Mouse (Mus musculus): ENCODE data around the gene Gm6871.
"Not testable (repeated sequence)": the region's sequence is repeated elsewhere in the genome, so short reads cannot be mapped to it uniquely, and the experiment has no call there.

Gene Gm6871

GRCm38 (mm10) chr7:41573562-41573961 is at the start of gene Gm6871:
Gm6871 (minus strand) TSS chr7:41573662.
- DNase-seq = not testable (repeated sequence)

- DNase-seq = not testable (repeated sequence)
Observed at GRCm38 (mm10) chr7:41616241-41616640, 42.8 kb upstream of the Gm6871 start.

DNA sequence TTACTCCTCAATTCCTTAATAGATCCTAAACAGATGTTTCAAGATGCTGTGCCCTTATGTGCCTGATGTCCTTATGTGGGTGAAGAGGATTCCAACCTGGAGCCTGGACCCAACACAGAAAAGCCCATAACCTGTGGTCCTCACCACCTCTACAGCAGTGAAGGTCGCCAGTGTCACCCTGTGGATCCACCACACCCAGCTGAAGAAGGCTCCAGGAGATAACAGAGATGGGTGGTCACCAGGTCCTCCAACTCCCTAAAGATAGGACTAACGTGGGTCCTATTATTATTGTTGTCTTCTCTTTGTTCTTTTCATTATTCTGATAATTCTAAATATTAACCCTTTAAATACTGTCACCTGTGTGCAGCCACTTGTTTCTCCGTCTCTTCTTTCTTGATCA is 38.2 kb upstream of the Gm6871 start:
- no peak for DNase-seq

DNA sequence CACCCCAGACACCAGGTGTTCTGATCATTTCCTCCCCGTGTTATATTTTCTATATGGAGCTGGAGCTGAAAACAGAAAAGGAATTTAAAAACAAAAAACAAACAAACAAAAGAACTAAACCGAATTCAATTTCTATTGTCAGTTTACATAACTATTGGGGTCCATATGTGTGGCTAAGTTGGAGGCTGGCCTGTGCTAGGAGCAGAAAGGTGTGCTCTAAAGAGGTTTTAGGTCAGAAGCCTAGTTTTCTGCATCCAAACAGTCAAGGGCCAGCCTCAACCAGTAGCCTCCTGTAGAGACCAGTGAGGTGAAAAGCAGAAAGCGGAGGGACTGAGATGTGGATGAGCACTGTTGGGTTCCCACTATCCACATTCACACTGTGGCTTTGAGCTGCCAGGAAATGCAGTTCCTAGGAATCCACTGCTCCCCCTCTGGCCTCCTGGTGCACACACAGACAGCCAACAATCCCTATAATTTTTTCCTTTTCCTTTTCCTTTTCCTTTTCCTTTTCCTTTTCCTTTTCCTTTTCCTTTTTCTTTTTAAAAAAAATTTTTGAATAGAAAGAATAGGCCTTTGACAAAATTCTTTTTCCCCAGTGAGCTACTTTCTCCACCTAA is 26.6 kb upstream of the Gm6871 start:
- peak; percentile 4 for DNase-seq

DNA sequence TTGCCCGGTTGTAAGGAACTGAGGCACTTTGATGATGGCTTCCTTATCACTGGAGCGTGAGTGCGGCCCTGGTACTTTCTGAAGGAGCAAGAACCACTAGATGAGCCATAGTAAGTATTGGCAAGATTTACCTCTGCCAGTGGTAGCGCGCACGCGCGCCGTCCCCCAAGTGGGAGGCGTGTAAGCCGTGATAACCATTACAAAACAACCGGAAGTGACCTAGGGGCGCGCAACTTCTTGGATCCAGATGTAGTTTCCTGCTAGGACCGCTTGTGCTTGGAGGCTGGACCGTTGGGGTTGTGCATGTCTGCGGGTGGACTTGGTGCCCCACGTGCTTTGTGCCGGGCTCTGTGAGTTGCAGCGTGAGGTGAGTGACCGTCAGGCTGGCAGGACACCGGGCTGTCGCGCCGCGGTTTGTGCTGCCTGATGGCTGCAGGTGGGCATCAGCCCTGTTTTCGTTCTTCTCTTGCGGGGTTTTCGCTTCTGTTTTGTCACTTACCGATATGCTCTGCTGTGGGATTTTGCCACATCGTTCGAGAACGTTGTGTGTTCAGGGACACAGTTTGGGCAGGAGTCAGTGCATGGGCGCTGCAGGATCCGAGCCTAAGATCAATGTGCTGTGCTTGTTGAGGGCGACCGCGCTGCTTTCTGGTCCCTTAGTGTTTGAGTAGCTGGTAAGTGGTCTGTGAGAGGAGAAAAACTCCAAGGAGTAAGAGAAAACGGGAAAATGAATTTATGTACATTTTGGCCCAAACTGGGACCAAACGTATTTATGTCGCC is 25.8 kb upstream of the Gm6871 start, which contains the start of gene 2610021A01Rik:
2610021A01Rik (plus strand) TSS at position 197 of the 780 bp plus-strand sequence.
- DNase-seq = peak; percentile 95

- DNase-seq = no peak
Observed at GRCm38 (mm10) chr7:41598615-41599014, 25.2 kb upstream of the Gm6871 start.

- DNase-seq = not testable (repeated sequence)
Observed at GRCm38 (mm10) chr7:41587831-41588230, 14.4 kb upstream of the Gm6871 start.

DNA sequence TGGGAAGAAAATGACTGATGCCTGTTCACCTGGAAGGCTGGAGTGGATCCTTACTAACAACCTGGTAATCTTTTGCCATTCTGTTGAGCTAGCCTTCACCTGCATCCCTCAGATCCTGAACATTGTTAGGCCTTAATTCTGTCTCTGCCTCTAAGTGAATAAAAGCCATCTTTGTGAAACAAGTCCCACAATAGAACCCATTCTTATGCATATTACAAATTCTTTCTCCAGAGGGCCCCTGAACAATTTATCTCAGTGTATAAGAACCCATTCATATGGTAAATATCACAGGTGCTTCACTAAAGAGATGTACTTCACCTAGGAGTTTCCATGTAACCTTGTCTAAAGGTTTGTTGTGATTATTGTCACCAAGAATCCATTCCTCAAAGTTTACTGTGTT is 8.6 kb upstream of the Gm6871 start:
- DNase-seq = no peak

GRCm38 (mm10) chr7:41577956-41578355 is 4.5 kb upstream of the Gm6871 start:
- peak; percentile 35 for DNase-seq

- DNase-seq = no peak
Observed at GRCm38 (mm10) chr7:41560681-41561080, 12.8 kb downstream of the Gm6871 start.

DNA sequence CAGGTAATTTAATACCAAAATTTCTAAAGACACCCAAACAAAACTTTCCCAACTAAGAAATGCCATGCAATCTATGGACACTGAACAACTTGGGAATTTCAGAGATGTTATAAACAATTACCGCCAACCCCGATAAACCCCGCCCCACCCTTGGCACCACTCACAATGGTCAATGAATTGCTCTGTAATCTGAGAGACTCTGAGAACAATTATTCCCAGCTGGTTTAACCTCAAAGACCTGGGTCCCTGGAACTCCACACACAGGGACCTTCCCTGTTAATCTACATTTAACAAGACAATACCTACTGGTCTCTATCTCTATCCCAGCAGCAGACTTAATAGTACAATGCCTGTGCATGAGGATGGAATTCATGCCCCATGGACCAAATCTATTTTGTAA is 60.8 kb downstream of the Gm6871 start:
- no peak for DNase-seq

GRCm38 (mm10) chr7:41512207-41512606 is 61.3 kb downstream of the Gm6871 start:
- no peak for DNase-seq

- DNase-seq = no peak
Observed at GRCm38 (mm10) chr7:41502402-41502801, 71.1 kb downstream of the Gm6871 start.

- peak; percentile 85 for DNase-seq
Observed at GRCm38 (mm10) chr7:41500151-41500934, 73.1 kb downstream of the Gm6871 start.

GRCm38 (mm10) chr7:41499389-41500049 is 73.9 kb downstream of the Gm6871 start, which contains the start of the genes Gm20449 and AW146154:
Gm20449 (minus strand) TSS chr7:41499417.
AW146154 (minus strand) TSS chr7:41499890.
- DNase-seq = peak; percentile 99

- not testable (repeated sequence) for DNase-seq
Observed at GRCm38 (mm10) chr7:41499018-41499388, 74.5 kb downstream of the Gm6871 start.

DNA sequence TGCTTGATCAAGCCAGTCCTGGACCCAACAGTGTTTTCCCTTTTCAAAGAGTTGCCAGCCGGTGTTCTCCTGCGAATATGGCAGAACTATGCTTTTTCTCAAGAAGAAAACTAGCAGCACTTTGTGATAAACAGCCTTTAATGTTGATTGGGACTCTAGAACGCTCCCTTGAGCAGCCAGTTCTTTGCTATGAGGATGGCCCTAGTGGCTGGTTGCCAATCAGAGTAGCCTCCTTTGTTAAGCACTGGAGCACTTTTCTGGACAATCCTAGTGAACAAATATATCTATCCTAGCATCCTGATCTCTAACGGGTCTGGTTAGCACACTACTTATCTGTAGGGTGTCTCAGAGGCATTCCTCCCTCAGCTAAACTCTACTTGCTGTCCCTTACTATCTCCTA is 75.0 kb downstream of the Gm6871 start:
- not testable (repeated sequence) for DNase-seq

DNA sequence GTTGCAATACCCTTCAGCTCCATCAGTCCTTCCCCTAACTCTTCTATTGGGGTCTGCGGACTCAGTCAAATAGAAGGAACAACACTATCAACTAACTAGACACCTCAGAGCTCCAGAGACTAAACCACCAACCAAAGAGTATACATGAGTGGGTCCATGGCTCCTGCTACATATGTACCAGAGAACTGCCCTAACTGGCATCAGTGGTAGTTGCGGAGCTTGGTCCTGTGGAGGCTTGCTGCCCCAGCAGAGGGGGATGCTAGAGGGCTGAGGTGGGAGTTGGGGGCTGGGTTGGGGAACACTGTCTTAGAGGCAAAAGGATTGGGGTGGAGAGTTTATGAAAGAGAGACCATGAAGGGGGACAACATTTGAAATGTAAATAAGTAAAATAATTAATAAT is 75.6 kb downstream of the Gm6871 start:
- DNase-seq = no peak

All from kidney, postnatal 14 days (tissue).